Mouse (Mus musculus) cerebellum, adult (tissue): ENCODE results near the gene Mllt1.

Experiments used
- ATAC-seq: cut with Nextera tagmentation; 2 replicates; pipeline ENCODE4 v1.9.2; 2017; ENCODE audit warnings: mild to moderate bottlenecking, moderate library complexity, mixed read lengths; ENCODE audit not compliant: insufficient number of reproducible peaks, low FRiP score, low TSS enrichment

The Mllt1 gene

GRCm38 (mm10) chr17:56888050-56888449 is 47.2 kb downstream of the Mllt1 start:
- ATAC-seq, result no peak

DNA sequence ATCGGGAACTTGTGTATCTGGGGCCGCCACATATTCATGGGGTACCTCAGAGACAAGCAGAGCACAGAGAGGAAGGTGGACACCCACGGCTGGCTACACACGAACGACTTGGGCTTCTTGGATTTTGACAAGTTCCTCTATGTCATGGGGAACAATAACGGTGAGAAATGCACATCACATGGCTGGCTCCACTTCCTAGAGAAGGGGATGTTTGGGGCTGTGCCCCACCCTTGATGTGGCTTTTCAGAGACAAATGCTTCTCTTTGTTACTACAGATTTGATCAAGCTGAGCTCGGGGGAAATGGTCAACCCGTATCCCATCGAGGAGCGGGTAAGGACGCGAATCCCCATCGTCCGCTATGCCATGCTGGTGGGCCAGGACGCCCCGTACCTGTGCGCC is 50.4 kb downstream of the Mllt1 start:
- no peak for ATAC-seq

DNA sequence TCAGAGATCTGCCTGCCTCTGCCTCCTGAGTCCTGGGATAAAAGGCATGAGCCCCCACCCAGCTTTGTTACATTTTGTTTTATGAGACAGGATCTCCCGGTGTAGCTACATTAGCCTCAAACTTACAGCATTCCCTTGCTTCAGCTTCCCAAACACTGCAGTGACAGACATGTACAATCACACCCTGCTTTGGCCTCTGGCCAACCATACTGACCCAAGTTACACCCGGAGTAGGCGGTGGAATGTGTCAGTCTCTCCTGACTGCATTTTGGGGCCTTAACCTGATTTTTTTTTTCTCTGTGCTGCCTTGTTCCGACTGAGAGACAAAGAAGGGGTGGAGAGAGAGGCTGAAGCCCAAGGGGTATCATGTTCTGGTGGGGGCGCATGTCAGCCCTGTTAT is 50.9 kb downstream of the Mllt1 start:
- ATAC-seq, result no peak

- ATAC-seq, result no peak
Observed at GRCm38 (mm10) chr17:56883612-56884011, 51.6 kb downstream of the Mllt1 start.

DNA sequence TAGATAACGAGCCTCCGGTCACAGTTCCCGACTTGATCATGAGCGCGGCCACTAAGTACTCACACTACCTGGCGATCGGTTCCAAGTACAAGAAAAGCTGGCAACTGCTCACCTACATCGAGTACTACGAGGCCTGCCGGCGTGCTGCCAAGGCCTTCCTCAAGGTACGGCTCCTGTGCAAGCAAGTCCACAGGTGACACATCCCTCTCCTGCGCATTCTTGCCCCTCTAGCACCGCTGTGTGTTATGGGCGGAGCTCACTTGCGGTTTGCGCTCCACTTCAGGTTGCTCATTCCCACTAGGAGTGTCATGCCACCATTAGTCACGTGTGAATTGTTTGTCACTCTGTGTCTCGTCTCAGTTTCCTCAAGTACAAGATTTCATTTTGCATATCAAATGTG is 57.8 kb downstream of the Mllt1 start:
- ATAC-seq, result no peak

GRCm38 (mm10) chr17:56876981-56877380 is 58.2 kb downstream of the Mllt1 start:
- no peak for ATAC-seq

DNA sequence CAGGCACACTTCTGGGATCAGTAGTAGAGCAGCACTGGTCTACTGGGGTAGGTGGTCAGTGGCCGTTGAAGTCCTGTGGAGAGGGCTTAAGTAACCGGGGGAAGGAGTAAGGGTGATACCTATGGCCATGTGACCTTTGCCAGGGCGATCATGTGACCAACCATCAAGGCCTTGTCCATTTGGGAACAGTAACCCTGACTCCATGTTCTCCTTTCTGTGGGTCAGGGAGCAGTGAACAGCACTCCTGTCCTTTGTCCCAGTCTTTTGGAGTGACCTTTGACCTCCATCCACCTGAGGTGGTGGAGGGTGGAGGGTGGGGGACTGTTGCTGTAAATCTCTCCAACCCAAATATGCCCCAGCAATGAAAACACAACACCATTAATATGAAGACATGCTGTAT is 58.8 kb downstream of the Mllt1 start:
- ATAC-seq, result no peak

GRCm38 (mm10) chr17:56874936-56875651 is 60.1 kb downstream of the Mllt1 start, which contains the start of gene 1700061G19Rik:
Gene 1700061G19Rik (plus strand): TSS chr17:56875477.
- ATAC-seq, result no peak

DNA sequence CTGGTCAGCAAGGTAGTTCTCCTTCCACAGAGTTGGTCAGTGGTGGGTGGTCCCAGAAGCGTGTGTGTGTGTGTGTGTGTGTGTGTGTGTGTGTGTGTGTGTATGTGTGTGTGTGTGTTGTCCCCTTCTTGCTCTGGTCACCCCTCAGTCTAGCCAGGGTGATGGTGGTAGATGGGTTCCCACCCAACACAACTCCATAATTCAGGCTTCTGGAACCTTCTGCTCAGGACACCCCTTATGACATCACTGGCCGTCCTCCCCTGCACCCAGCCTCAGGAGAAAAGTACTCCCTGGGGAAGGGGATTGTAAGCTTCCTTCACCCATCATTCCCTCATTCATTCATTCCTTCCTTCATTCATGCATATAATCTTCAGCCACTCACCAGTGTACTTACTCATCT is 61.0 kb downstream of the Mllt1 start, which contains the start of gene Acsbg2:
Gene Acsbg2, minus strand, starts transcription at position 211 of the 400 bp plus-strand sequence.
- ATAC-seq, result no peak

- ATAC-seq, result no peak
Observed at GRCm38 (mm10) chr17:56872512-56872911, 62.7 kb downstream of the Mllt1 start.

- no peak for ATAC-seq
Observed at GRCm38 (mm10) chr17:56871767-56872166, 63.4 kb downstream of the Mllt1 start.

DNA sequence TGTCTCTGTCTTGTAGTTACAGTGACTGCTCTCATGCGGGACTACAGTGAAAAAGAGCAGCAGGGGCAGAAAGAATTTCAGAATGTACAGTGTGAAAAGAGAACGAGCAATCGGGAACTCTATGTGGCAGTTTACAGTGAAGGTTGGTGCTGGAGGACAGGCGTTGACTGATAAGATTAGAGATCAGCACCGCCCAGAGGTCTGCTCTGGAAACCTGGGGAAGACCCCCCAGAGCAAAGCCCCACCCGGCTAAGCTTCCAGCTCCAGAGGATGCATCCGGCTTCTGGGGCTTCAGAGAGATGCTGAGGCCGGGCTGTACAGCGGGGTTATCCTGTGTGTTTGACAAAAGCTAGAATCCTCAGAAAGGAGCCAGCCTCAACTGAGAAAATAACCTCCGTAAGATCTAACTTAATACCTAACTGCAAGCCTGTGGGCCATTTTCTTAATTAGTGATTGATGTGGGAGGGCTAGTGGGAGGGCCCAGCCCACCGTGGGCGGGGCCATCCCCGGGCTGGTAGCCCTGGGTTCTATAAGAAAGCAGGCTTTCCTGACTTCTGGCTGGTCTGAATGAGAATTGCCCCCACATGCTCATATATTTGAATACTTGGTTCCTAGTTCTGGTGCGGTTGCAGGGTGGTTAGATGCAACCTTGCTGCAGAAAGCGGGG is 64.8 kb downstream of the Mllt1 start:
- no peak for ATAC-seq

DNA sequence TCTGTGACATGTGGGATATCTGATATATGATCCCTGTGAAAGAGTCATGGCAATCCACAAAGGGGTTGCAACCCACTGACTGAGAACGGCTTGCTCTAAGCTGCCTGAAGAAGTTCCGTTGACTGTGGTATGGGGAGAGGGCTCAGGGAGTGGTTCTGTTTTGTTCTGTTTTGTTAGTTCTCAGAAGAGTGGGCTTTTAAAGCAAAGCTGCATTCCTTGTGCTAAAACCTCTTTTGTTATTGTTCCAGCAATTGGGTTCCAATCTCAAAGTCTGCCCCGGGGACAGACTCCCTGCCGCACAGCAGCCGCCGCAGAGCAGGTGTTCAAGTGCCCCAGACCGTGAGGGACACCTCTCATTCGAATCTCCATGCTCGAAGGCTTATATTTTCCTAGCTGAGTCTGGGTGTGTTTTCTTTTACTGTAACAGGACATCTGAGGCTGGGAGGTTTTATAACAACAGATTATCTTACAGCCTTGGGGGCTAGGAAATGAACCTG is 65.7 kb downstream of the Mllt1 start:
- no peak for ATAC-seq

DNA sequence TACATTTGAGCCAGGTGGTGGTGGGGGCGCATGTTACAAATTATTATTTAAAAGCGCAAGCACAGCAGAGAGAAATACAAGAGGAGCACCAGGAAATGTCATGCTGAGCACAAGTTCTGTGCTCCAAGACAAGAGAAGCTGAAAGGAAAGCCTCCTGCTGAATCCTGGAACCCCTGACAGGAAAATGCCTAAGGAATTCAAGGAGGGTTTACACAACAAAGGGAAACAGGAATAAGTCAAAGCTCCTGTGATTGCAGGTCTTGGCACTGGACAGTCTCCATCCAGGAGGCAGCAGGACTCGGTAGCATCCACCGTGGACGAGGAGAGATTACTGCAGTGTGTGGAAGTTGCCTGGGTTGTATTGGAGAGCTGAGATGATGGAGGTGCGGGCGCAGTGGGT is 69.1 kb downstream of the Mllt1 start:
- no peak for ATAC-seq

GRCm38 (mm10) chr17:56861197-56861596 is 74.0 kb downstream of the Mllt1 start:
- ATAC-seq, result no peak

DNA sequence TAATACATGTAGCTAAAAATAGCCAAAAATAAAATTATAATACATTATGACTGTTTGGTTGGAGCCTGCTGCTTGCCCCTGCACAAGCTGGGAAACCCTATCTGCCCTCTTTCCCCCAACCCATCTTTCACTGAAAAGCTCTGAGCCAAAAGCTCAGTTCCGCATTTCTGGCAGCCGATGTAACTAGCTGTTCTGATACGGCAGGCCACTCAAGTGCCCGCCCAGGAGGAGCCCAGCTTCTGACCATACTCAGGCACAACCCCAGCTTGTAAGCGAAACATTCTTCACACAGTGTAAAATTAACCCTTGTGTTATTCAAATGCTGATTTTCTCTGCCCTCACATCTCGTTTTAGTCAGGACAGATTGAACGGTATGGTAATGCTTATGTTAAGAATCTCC is 76.3 kb downstream of the Mllt1 start:
- no peak for ATAC-seq

GRCm38 (mm10) chr17:56858216-56858615 is 77.0 kb downstream of the Mllt1 start:
- no peak for ATAC-seq

- no peak for ATAC-seq
Observed at GRCm38 (mm10) chr17:56855421-56855820, 79.8 kb downstream of the Mllt1 start.

- no peak for ATAC-seq
Observed at GRCm38 (mm10) chr17:56851167-56851566, 84.0 kb downstream of the Mllt1 start.

- ATAC-seq, result no peak
Observed at GRCm38 (mm10) chr17:56849710-56850109, 85.5 kb downstream of the Mllt1 start.

DNA sequence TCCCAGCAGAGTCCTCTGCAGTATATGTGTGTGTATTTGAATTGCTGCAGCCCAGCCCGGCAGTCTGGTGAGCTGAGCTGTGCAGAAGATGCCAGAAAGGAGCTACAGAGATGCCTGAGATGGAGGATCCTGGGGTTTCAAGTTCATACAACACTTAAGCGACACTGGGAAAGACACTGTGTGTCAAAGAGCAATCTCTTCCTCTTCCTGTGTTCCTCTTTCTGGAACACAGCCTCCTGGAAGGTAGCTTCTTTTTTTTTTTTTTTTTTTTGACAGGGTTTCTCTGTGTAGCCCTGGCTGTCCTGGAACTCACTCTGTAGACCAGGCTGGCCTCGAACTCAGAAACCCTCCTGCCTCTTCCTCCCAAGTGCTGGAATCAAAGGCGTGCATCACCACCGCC is 86.4 kb downstream of the Mllt1 start:
- no peak for ATAC-seq

DNA sequence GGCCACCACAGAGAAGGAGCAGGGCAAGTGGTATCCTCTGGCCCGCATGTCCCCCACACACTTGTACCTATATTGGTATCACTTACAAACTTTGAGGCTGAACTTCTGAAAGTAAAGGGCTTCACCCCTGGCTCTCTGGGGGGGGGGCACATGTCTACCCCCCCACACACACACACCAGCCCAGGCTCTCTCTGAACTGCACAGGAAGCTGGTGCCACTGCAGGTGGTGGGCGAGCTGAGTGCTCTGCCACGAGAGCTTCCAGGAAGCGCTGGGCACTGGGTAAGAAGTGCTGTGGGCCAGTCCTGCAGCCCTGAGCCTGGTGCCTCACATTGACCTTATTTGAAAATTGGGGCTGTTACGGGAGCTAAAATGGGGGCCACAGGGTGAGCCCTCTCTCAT is 91.5 kb downstream of the Mllt1 start:
- ATAC-seq, result no peak
